Mouse (Mus musculus): Measurements from ENCODE around the gene Phf11c.

- TF ChIP-seq POLR2A (IDR thresholded peaks at IDR 0.05; ENCODE audit: control insufficient read depth, low read depth, low read length): no peak
- no peak for TF ChIP-seq CTCF (IDR thresholded peaks at IDR 0.05; ENCODE audit: control insufficient read depth, insufficient read depth, insufficient replicate concordance, low read depth, low read length)
Measured at GRCm38 (mm10) chr14:59370348-59371068, 24.7 kb downstream of the Phf11c start.

Data from testis, adult 2 months (tissue).